Mouse (Mus musculus): ENCODE measurements at regions not wholly inside any gene's neighbourhood (a gene's known extent, or its start where the extent isn't known, plus 50 kb on each side); places are given as distances from the start of the nearest gene placed in this dataset.

GRCm38 (mm10) chr14:110276192-110276591 lies 478.8 kb downstream of the Slitrk6 start:
- no peak for DNase-seq (ENCODE audit: low spot score)

GRCm38 (mm10) chr14:110271270-110271669 lies 483.7 kb downstream of the Slitrk6 start:
- no peak for DNase-seq (ENCODE audit: low spot score)

- no peak for DNase-seq (ENCODE audit: low spot score)
Measured at GRCm38 (mm10) chr14:110244466-110244865, 510.5 kb downstream of the Slitrk6 start.

GRCm38 (mm10) chr14:110243549-110243948 lies 511.4 kb downstream of the Slitrk6 start:
- no peak for DNase-seq (ENCODE audit: low spot score)

GRCm38 (mm10) chr14:110238800-110239199 lies 516.1 kb downstream of the Slitrk6 start:
- DNase-seq (ENCODE audit: low spot score): no peak

- DNase-seq (ENCODE audit: low spot score): no peak
Measured at GRCm38 (mm10) chr14:110224678-110225446, 530.1 kb downstream of the Slitrk6 start.

- no peak for DNase-seq (ENCODE audit: low spot score)
Measured at GRCm38 (mm10) chr14:110190987-110191607, 563.9 kb downstream of the Slitrk6 start.

GRCm38 (mm10) chr14:110190471-110190870 lies 564.5 kb downstream of the Slitrk6 start:
- no peak for DNase-seq (ENCODE audit: low spot score)

- DNase-seq (ENCODE audit: low spot score): no peak
Measured at GRCm38 (mm10) chr14:110179166-110179565, 575.8 kb downstream of the Slitrk6 start.

- no peak for DNase-seq (ENCODE audit: low spot score)
Measured at GRCm38 (mm10) chr14:110171162-110172117, 583.5 kb downstream of the Slitrk6 start.

- no peak for DNase-seq (ENCODE audit: low spot score)
Measured at GRCm38 (mm10) chr14:110168632-110169031, 586.3 kb downstream of the Slitrk6 start.

- DNase-seq (ENCODE audit: low spot score): no peak
Measured at GRCm38 (mm10) chr14:110128265-110128664, 626.7 kb downstream of the Slitrk6 start.

- no peak for DNase-seq (ENCODE audit: low spot score)
Measured at GRCm38 (mm10) chr14:110125936-110126710, 628.8 kb downstream of the Slitrk6 start.

- DNase-seq (ENCODE audit: low spot score): no peak
Measured at GRCm38 (mm10) chr14:110122710-110123109, 632.2 kb downstream of the Slitrk6 start.

- no peak for DNase-seq (ENCODE audit: low spot score)
Measured at GRCm38 (mm10) chr14:110115578-110115977, 639.4 kb downstream of the Slitrk6 start.

GRCm38 (mm10) chr14:110100852-110101251 lies 654.1 kb downstream of the Slitrk6 start:
- no peak for DNase-seq (ENCODE audit: low spot score)

GRCm38 (mm10) chr14:110078351-110078750 lies 676.6 kb downstream of the Slitrk6 start:
- no peak for DNase-seq (ENCODE audit: low spot score)

- DNase-seq (ENCODE audit: low spot score): no peak
Measured at GRCm38 (mm10) chr14:110047748-110048147, 707.2 kb downstream of the Slitrk6 start.

- DNase-seq (ENCODE audit: low spot score): no peak
Measured at GRCm38 (mm10) chr14:110043211-110043610, 711.7 kb downstream of the Slitrk6 start.

GRCm38 (mm10) chr14:110021812-110022211 lies 733.1 kb downstream of the Slitrk6 start:
- DNase-seq (ENCODE audit: low spot score): no peak

- no peak for DNase-seq (ENCODE audit: low spot score)
Measured at GRCm38 (mm10) chr14:110015126-110015525, 739.8 kb downstream of the Slitrk6 start.

GRCm38 (mm10) chr14:110013229-110013628 lies 741.7 kb downstream of the Slitrk6 start:
- DNase-seq (ENCODE audit: low spot score): no peak
